Mouse (Mus musculus): ENCODE measurements around the gene Kcnc3. TPM values are rescaled to one million over a fixed set of nuclear protein-coding genes. Genes with fewer than 3 reads are reported as not detected.

Gene Kcnc3
- 0.92 and 1.7 TPM in 2 replicates for polyA plus RNA-seq (2014; fragmentation: Nextera tagmentation; extraction: Ambion mirVana)

GRCm38 (mm10) chr7:44590402-44591347 is at the start of gene Kcnc3:
Gene Kcnc3 (plus strand): TSS chr7:44590664.
- under 1% methylated on average over 79 of the region's 80 CpGs for WGBS
- ATAC-seq (ENCODE audit: insufficient read depth, low FRiP score, low TSS enrichment), result peak; percentile 92
- H3K4me1 ChIP-seq (ENCODE audit: control insufficient read depth, insufficient read depth, low read length), result peaks cover 25% of the 10 kb centered on the region

GRCm38 (mm10) chr7:44542555-44542954 is 47.9 kb upstream of the Kcnc3 start:
- H3K36me3 ChIP-seq (ENCODE audit: control insufficient read depth, insufficient read depth, low read length), result peaks cover 17% of the 10 kb centered on the region
- no peak for ATAC-seq (ENCODE audit: insufficient read depth, low FRiP score, low TSS enrichment)
- no peak overlapping the region for H3K4me3 ChIP-seq (ENCODE audit: low read depth, low read length)

More at GRCm38 (mm10) chr7:44590402-44591347, at the start of gene Kcnc3:
- H3K9ac ChIP-seq (ENCODE audit: low read length), result peak within 1 kb of the TSS; percentile 54
- H3K27ac ChIP-seq (ENCODE audit: low read depth, low read length), result peak within 1 kb of the TSS; percentile 29; the same call in 1 of the 2 replicates
- H3K4me2 ChIP-seq (ENCODE audit: low read depth), result peak within 1 kb of the TSS; percentile 96
- no peaks in the 10 kb centered on the region for H3K9me3 ChIP-seq (ENCODE audit: control insufficient read depth, low read length)
- H3K27me3 ChIP-seq (ENCODE audit: control insufficient read depth, insufficient read depth, low read length), result peaks cover 42% of the 10 kb centered on the region
- H3K4me3 ChIP-seq (ENCODE audit: low read depth, low read length), result peak within 1 kb of the TSS; percentile 53
- peak; percentile 95 for DNase-seq (ENCODE audit: low spot score)
- H3K36me3 ChIP-seq (ENCODE audit: control insufficient read depth, insufficient read depth, low read length), result no peaks in the 10 kb centered on the region

GRCm38 (mm10) chr7:44543071-44543470 is 47.4 kb upstream of the Kcnc3 start:
- no peak for ATAC-seq (ENCODE audit: insufficient read depth, low FRiP score, low TSS enrichment)
- Histone ChIP-seq H3K27me3 (ENCODE audit: control insufficient read depth, insufficient read depth, low read length) (no peaks in the 10 kb centered on the region), H3K9me3 (ENCODE audit: control insufficient read depth, low read length) (0 out of 2 replicates have a peak, but pooled peaks cover 2% of the 10 kb centered on the region), H3K36me3 (ENCODE audit: control insufficient read depth, insufficient read depth, low read length) (peaks cover 17% of the 10 kb centered on the region), H3K4me2 (ENCODE audit: low read depth) (no peak overlapping the region), H3K4me1 (ENCODE audit: control insufficient read depth, insufficient read depth, low read length) (peaks cover 9% of the 10 kb centered on the region), H3K4me3 (ENCODE audit: low read depth, low read length) (no peak overlapping the region), H3K9ac (ENCODE audit: low read length) (no peak overlapping the region), H3K27ac (ENCODE audit: low read depth, low read length) (no peak overlapping the region)
- no peak for DNase-seq (ENCODE audit: low spot score)
- 83% methylated on average over 12 of the region's 12 CpGs for WGBS

More at GRCm38 (mm10) chr7:44542555-44542954, 47.9 kb upstream of the Kcnc3 start:
- Histone ChIP-seq H3K27me3 (ENCODE audit: control insufficient read depth, insufficient read depth, low read length) (no peaks in the 10 kb centered on the region), H3K27ac (ENCODE audit: low read depth, low read length) (no peak overlapping the region), H3K4me2 (ENCODE audit: low read depth) (no peak overlapping the region), H3K4me1 (ENCODE audit: control insufficient read depth, insufficient read depth, low read length) (peaks cover 4% of the 10 kb centered on the region), H3K9me3 (ENCODE audit: control insufficient read depth, low read length) (0 out of 2 replicates have a peak, but pooled peaks cover 2% of the 10 kb centered on the region), H3K9ac (ENCODE audit: low read length) (no peak overlapping the region)
- WGBS, result 95% methylated on average over 11 of the region's 11 CpGs
- no peak for DNase-seq (ENCODE audit: low spot score)

- DNase-seq (ENCODE audit: low spot score) (no peak), ATAC-seq (ENCODE audit: insufficient read depth, low FRiP score, low TSS enrichment) (no peak)
- no peak overlapping the region for H3K9ac ChIP-seq (ENCODE audit: low read length)
- no peak overlapping the region for H3K4me2 ChIP-seq (ENCODE audit: low read depth)
- peaks cover 2% of the 10 kb centered on the region; the same call in 1 of the 2 replicates for H3K36me3 ChIP-seq (ENCODE audit: control insufficient read depth, insufficient read depth, low read length)
- H3K9me3 ChIP-seq (ENCODE audit: control insufficient read depth, low read length), result 0 out of 2 replicates have a peak, but pooled peaks cover 2% of the 10 kb centered on the region
- H3K4me3 ChIP-seq (ENCODE audit: low read depth, low read length), result no peak overlapping the region
- no peak overlapping the region for H3K27ac ChIP-seq (ENCODE audit: low read depth, low read length)
- 96% methylated on average over 3 of the region's 3 CpGs for WGBS
- H3K27me3 ChIP-seq (ENCODE audit: control insufficient read depth, insufficient read depth, low read length), result no peaks in the 10 kb centered on the region
- peaks cover 10% of the 10 kb centered on the region for H3K4me1 ChIP-seq (ENCODE audit: control insufficient read depth, insufficient read depth, low read length)
These were observed 44.2 kb upstream of the Kcnc3 start for GRCm38 (mm10) chr7:44546274-44546673.

GRCm38 (mm10) chr7:44547041-44547440 is 43.4 kb upstream of the Kcnc3 start:
- Histone ChIP-seq H3K9me3 (ENCODE audit: control insufficient read depth, low read length) (0 out of 2 replicates have a peak, but pooled peaks cover 2% of the 10 kb centered on the region), H3K27me3 (ENCODE audit: control insufficient read depth, insufficient read depth, low read length) (no peaks in the 10 kb centered on the region), H3K9ac (ENCODE audit: low read length) (no peak overlapping the region), H3K27ac (ENCODE audit: low read depth, low read length) (no peak overlapping the region), H3K4me2 (ENCODE audit: low read depth) (peak overlapping the region; percentile 73; the same call in 1 of the 2 replicates), H3K4me3 (ENCODE audit: low read depth, low read length) (no peak overlapping the region), H3K36me3 (ENCODE audit: control insufficient read depth, insufficient read depth, low read length) (peaks cover 9% of the 10 kb centered on the region; the same call in 1 of the 2 replicates), H3K4me1 (ENCODE audit: control insufficient read depth, insufficient read depth, low read length) (peaks cover 10% of the 10 kb centered on the region)
- DNase-seq (ENCODE audit: low spot score) (no peak), ATAC-seq (ENCODE audit: insufficient read depth, low FRiP score, low TSS enrichment) (no peak)
- WGBS, result 99% methylated on average over 13 of the region's 13 CpGs

GRCm38 (mm10) chr7:44547725-44548124 is 42.7 kb upstream of the Kcnc3 start:
- H3K9ac ChIP-seq (ENCODE audit: low read length), result peak overlapping the region; percentile 60
- 25% methylated on average over 5 of the region's 5 CpGs for WGBS
- H3K36me3 ChIP-seq (ENCODE audit: control insufficient read depth, insufficient read depth, low read length), result peaks cover 9% of the 10 kb centered on the region; the same call in 1 of the 2 replicates
- peak overlapping the region; percentile 38 for H3K4me3 ChIP-seq (ENCODE audit: low read depth, low read length)
- H3K4me2 ChIP-seq (ENCODE audit: low read depth), result peak overlapping the region; percentile 73
- H3K27me3 ChIP-seq (ENCODE audit: control insufficient read depth, insufficient read depth, low read length), result no peaks in the 10 kb centered on the region
- H3K27ac ChIP-seq (ENCODE audit: low read depth, low read length), result no peak overlapping the region
- DNase-seq (ENCODE audit: low spot score) (no peak), ATAC-seq (ENCODE audit: insufficient read depth, low FRiP score, low TSS enrichment) (no peak)
- H3K9me3 ChIP-seq (ENCODE audit: control insufficient read depth, low read length), result 0 out of 2 replicates have a peak, but pooled peaks cover 2% of the 10 kb centered on the region
- H3K4me1 ChIP-seq (ENCODE audit: control insufficient read depth, insufficient read depth, low read length), result peaks cover 11% of the 10 kb centered on the region

GRCm38 (mm10) chr7:44548497-44549087 is 41.9 kb upstream of the Kcnc3 start, which contains the start of gene Pold1:
Gene Pold1 (minus strand): TSS chr7:44548849.
- Histone ChIP-seq H3K4me1 (ENCODE audit: control insufficient read depth, insufficient read depth, low read length) (peaks cover 13% of the 10 kb centered on the region), H3K4me2 (ENCODE audit: low read depth) (peak within 1 kb of the TSS; percentile 73), H3K4me3 (ENCODE audit: low read depth, low read length) (peak within 1 kb of the TSS; percentile 38), H3K27me3 (ENCODE audit: control insufficient read depth, insufficient read depth, low read length) (no peaks in the 10 kb centered on the region), H3K36me3 (ENCODE audit: control insufficient read depth, insufficient read depth, low read length) (peaks cover 9% of the 10 kb centered on the region; the same call in 1 of the 2 replicates), H3K27ac (ENCODE audit: low read depth, low read length) (no peak within 1 kb of the TSS), H3K9ac (ENCODE audit: low read length) (peak within 1 kb of the TSS; percentile 60), H3K9me3 (ENCODE audit: control insufficient read depth, low read length) (0 out of 2 replicates have a peak, but pooled peaks cover 2% of the 10 kb centered on the region)
- DNase-seq (ENCODE audit: low spot score) (peak; percentile 100), ATAC-seq (ENCODE audit: insufficient read depth, low FRiP score, low TSS enrichment) (peak; percentile 87)
- under 1% methylated on average over 43 of the region's 43 CpGs for whole genome bisulfite sequencing

GRCm38 (mm10) chr7:44549621-44550408 is 40.6 kb upstream of the Kcnc3 start:
- Histone ChIP-seq H3K4me1 (ENCODE audit: control insufficient read depth, insufficient read depth, low read length) (peaks cover 13% of the 10 kb centered on the region), H3K4me3 (ENCODE audit: low read depth, low read length) (no peak overlapping the region), H3K27me3 (ENCODE audit: control insufficient read depth, insufficient read depth, low read length) (no peaks in the 10 kb centered on the region), H3K9me3 (ENCODE audit: control insufficient read depth, low read length) (0 out of 2 replicates have a peak, but pooled peaks cover 2% of the 10 kb centered on the region), H3K36me3 (ENCODE audit: control insufficient read depth, insufficient read depth, low read length) (peaks cover 9% of the 10 kb centered on the region; the same call in 1 of the 2 replicates), H3K27ac (ENCODE audit: low read depth, low read length) (no peak overlapping the region), H3K9ac (ENCODE audit: low read length) (no peak overlapping the region), H3K4me2 (ENCODE audit: low read depth) (no peak overlapping the region)
- ATAC-seq (ENCODE audit: insufficient read depth, low FRiP score, low TSS enrichment) (no peak), DNase-seq (ENCODE audit: low spot score) (no peak)
- 96% methylated on average over 23 of the region's 23 CpGs for WGBS

Data from neural tube, embryonic 11.5 days (tissue).